In genomic region chr8:107065511-107066496, GRCm38 (mm10) we compare ENCODE assay signal across 11 mouse cellular contexts. TPM values are rescaled to one million over a fixed set of nuclear protein-coding genes. Genes with fewer than 3 reads are reported as not detected.
DNase-seq lines count a peak whose midpoint lies in the region; ATAC-seq and TF ChIP-seq lines count a peak whose summit lies in the region.
"Had no signal": no experiment of that assay in that cellular context is flagged by ENCODE, and none has a peak within 500 bp of the region (broad histone marks: within the 10 kb centered on the region; RNA-seq: fewer than 3 reads in every experiment).

Gene Tmed6 (minus strand): TSS chr8:107065644.

- no peak for TF ChIP-seq CTCF in liver, postnatal 0 days (IDR thresholded peaks at IDR 0.05; ENCODE audit: low read depth)
- TF ChIP-seq CTCF in cerebellum, adult 2 months (IDR thresholded peaks at IDR 0.05; ENCODE audit: borderline replicate concordance, insufficient read depth, low read depth, low read length) = no peak

- H3K9ac ChIP-seq in liver, postnatal 0 days (replicated peaks) = no peak within 1 kb of the TSS
- no peak within 1 kb of the TSS for H3K9ac ChIP-seq in stomach, embryonic 16.5 days (ENCODE audit: low read length)
- H3K9ac ChIP-seq: hindbrain, embryonic 15.5 days had no signal

- no peak for ATAC-seq in megakaryocyte, adult 5-6 weeks (ENCODE audit: poor library complexity, severe bottlenecking)
- peak; percentile 79 for ATAC-seq in liver, postnatal 0 days
- ATAC-seq in stomach, embryonic 16.5 days (ENCODE audit: insufficient read depth, low FRiP score) = peak; percentile 74; the same call in 1 of the 2 replicates
- ATAC-seq: Patski had no signal

- no peak within 1 kb of the TSS for H3K4me2 ChIP-seq in liver, postnatal 0 days (ENCODE audit: low read depth, low read length)
- H3K4me2 ChIP-seq in stomach, embryonic 16.5 days (ENCODE audit: low read depth, low read length) = no peak within 1 kb of the TSS
- H3K4me2 ChIP-seq: hindbrain, embryonic 15.5 days had no signal

- H3K27me3 ChIP-seq in megakaryocyte, embryonic 14.5 days (replicated peaks) = peaks cover 4% of the 10 kb centered on the region
- H3K27me3 ChIP-seq in liver, postnatal 0 days (ENCODE audit: insufficient read depth, low read length) = no peaks in the 10 kb centered on the region
- H3K27me3 ChIP-seq in stomach, embryonic 16.5 days (ENCODE audit: control insufficient read depth, insufficient read depth, low read length) = no peaks in the 10 kb centered on the region
- no peaks in the 10 kb centered on the region for H3K27me3 ChIP-seq in cerebellum, adult 2 months (ENCODE audit: control insufficient read depth, insufficient read depth, low read length)
- H3K27me3 ChIP-seq: hindbrain, embryonic 15.5 days; Patski had no signal

- 49% methylated on average over 17 of the region's 17 CpGs for WGBS in liver, postnatal 0 days (ENCODE audit: insufficient replicate concordance)
- WGBS in stomach, embryonic 16.5 days = 41% methylated on average over 17 of the region's 17 CpGs
- WGBS in cerebellum, adult 2 months = 58% methylated on average over 17 of the region's 17 CpGs

- TF ChIP-seq POLR2A in cerebellum, adult 2 months (IDR thresholded peaks at IDR 0.05; ENCODE audit: borderline replicate concordance, insufficient read depth, low read length) = no peak

- no peak for TF ChIP-seq EP300 in liver, postnatal 0 days (IDR thresholded peaks at IDR 0.05; ENCODE audit: low read depth)

- H3K36me3 ChIP-seq in megakaryocyte, embryonic 14.5 days (replicated peaks; ENCODE audit: low read length) = peaks cover 28% of the 10 kb centered on the region
- peaks cover 11% of the 10 kb centered on the region; the same call in 1 of the 2 replicates for H3K36me3 ChIP-seq in liver, postnatal 0 days (replicated peaks; ENCODE audit: insufficient read depth, low read length)
- H3K36me3 ChIP-seq in stomach, embryonic 16.5 days (ENCODE audit: control insufficient read depth, insufficient read depth, low read length) = 0 out of 2 replicates have a peak, but pooled peaks cover 2% of the 10 kb centered on the region

- no peaks in the 10 kb centered on the region for H3K9me3 ChIP-seq in megakaryocyte, embryonic 14.5 days
- H3K9me3 ChIP-seq in liver, postnatal 0 days (ENCODE audit: low read length) = no peaks in the 10 kb centered on the region
- no peaks in the 10 kb centered on the region for H3K9me3 ChIP-seq in stomach, embryonic 16.5 days (replicated peaks; ENCODE audit: control insufficient read depth, low read length)
- H3K9me3 ChIP-seq: hindbrain, embryonic 15.5 days had no signal

- DNase-seq in kidney, adult 11 months = peak; percentile 89
- DNase-seq in liver, postnatal 0 days = peak; percentile 34
- DNase-seq in cerebellum, adult 2 months = no peak
- DNase-seq in embryo, embryonic 10 days (ENCODE audit: low spot score) = no peak
- no peak for DNase-seq in thymus, postnatal 14 days
- DNase-seq: thymus, postnatal 36 days had no signal

- peak within 1 kb of the TSS; percentile 69 for H3K4me3 ChIP-seq in megakaryocyte, embryonic 14.5 days (replicated peaks)
- H3K4me3 ChIP-seq in liver, postnatal 0 days (ENCODE audit: low read depth, low read length) = no peak within 1 kb of the TSS
- H3K4me3 ChIP-seq in stomach, embryonic 16.5 days (replicated peaks; ENCODE audit: low read length) = no peak within 1 kb of the TSS
- no peak within 1 kb of the TSS for H3K4me3 ChIP-seq in cerebellum, adult 2 months (replicated peaks; ENCODE audit: insufficient read depth, low read depth, low read length)
- H3K4me3 ChIP-seq: hindbrain, embryonic 15.5 days had no signal

- peaks cover 12% of the 10 kb centered on the region for H3K4me1 ChIP-seq in megakaryocyte, embryonic 14.5 days
- peaks cover 2% of the 10 kb centered on the region; the same call in 1 of the 2 replicates for H3K4me1 ChIP-seq in liver, postnatal 0 days (ENCODE audit: insufficient read depth)
- no peaks in the 10 kb centered on the region for H3K4me1 ChIP-seq in stomach, embryonic 16.5 days (ENCODE audit: control insufficient read depth, insufficient read depth, low read length)
- H3K4me1 ChIP-seq in cerebellum, adult 2 months (ENCODE audit: control insufficient read depth, insufficient read depth, low read length) = no peaks in the 10 kb centered on the region
- H3K4me1 ChIP-seq: hindbrain, embryonic 15.5 days had no signal

- no peak within 1 kb of the TSS for H3K27ac ChIP-seq in liver, postnatal 0 days (ENCODE audit: low read depth)
- no peak within 1 kb of the TSS for H3K27ac ChIP-seq in stomach, embryonic 16.5 days (ENCODE audit: low read length)
- H3K27ac ChIP-seq in cerebellum, adult 2 months (ENCODE audit: insufficient read depth, low read length) = no peak within 1 kb of the TSS
- H3K27ac ChIP-seq: hindbrain, embryonic 15.5 days had no signal

RNA-seq across cellular contexts. Expression of gene Tmed6, which starts in this region (rescaled TPM):
- not detected in 2 replicates for polyA plus RNA-seq in megakaryocyte, embryonic 14.5 days (2012; ENCODE audit: insufficient read depth, low replicate concordance)
- total RNA-seq in megakaryocyte, adult 5-6 weeks (2015) = 0.57 TPM in 1 of 2 replicates, not detected in the other
- not detected in 2 replicates for total RNA-seq in megakaryocyte, adult 5-6 weeks (2017)
- polyA plus RNA-seq in liver, postnatal 0 days (2015; fragmentation: Nextera tagmentation; extraction: Ambion mirVana) = 0.92 and 1.5 TPM in 2 replicates
- 82.3 and 84.1 TPM in 2 replicates for polyA plus RNA-seq in stomach, embryonic 16.5 days (2015; fragmentation: Nextera tagmentation; extraction: Ambion mirVana)
- not detected in 2 replicates for polyA plus RNA-seq in cerebellum, adult 2 months (2012; rRNA removed)
- polyA plus RNA-seq: hindbrain, embryonic 15.5 days had no signal

Comparison
In these comparisons a context has a peak if more than half of its experiments do, and no peak if none do; other contexts are left out.
1. RNA of gene Tmed6 (polyA plus RNA-seq): 82.3 to 84.1 TPM in stomach, embryonic 16.5 days; 0.92 to 1.5 TPM in liver, postnatal 0 days, not detected in megakaryocyte, embryonic 14.5 days and not detected in cerebellum, adult 2 months; every median in the first group is over 10 times any median in the second.
2. DNase-seq: peak in kidney, adult 11 months (single experiment) and liver, postnatal 0 days (single experiment); none in cerebellum, adult 2 months (0 of 2), embryo, embryonic 10 days (single experiment) and thymus, postnatal 14 days (single experiment).